Mouse (Mus musculus): ENCODE measurements at regions not wholly inside any gene's neighbourhood (a gene's known extent, or its start where the extent isn't known, plus 50 kb on each side); places are given as distances from the start of the nearest gene placed in this dataset.

GRCm38 (mm10) chr6:31159240-31159639, 200.4 kb upstream of the Klf14 start:
- no peak for TF ChIP-seq CTCF (IDR thresholded peaks at IDR 0.05; ENCODE audit: borderline replicate concordance, insufficient read depth, low read length)
- no peak for TF ChIP-seq POLR2A (IDR thresholded peaks at IDR 0.05; ENCODE audit: low read depth, low read length)
